18 mouse cellular contexts compared by ENCODE assay signal in genomic region chr16:10143166-10143565, GRCm38 (mm10). TPM values are rescaled to one million over a fixed set of nuclear protein-coding genes. Genes with fewer than 3 reads are reported as not detected.
"Had no signal": no experiment of that assay in that cellular context is flagged by ENCODE, and none has a peak within 500 bp of the region (broad histone marks: within the 10 kb centered on the region; RNA-seq: fewer than 3 reads in every experiment).

No protein-coding gene starts in this region.

- H3K27me3 ChIP-seq: intestine, embryonic 15.5 days; limb, embryonic 15.5 days; liver, embryonic 12.5 days; neural tube, embryonic 15.5 days had no signal

- H3K9me3 ChIP-seq: intestine, embryonic 15.5 days; limb, embryonic 15.5 days; liver, embryonic 12.5 days; midbrain, embryonic 10.5 days; neural tube, embryonic 15.5 days had no signal

- H3K36me3 ChIP-seq: intestine, embryonic 15.5 days; limb, embryonic 15.5 days; liver, embryonic 12.5 days; midbrain, embryonic 10.5 days; neural tube, embryonic 15.5 days had no signal

- H3K4me3 ChIP-seq: intestine, embryonic 15.5 days; left cerebral cortex, adult 2 months; limb, embryonic 15.5 days; liver, embryonic 12.5 days; midbrain, embryonic 10.5 days; myocyte; neural tube, embryonic 15.5 days had no signal

- H3K9ac ChIP-seq: intestine, embryonic 15.5 days; limb, embryonic 15.5 days; liver, embryonic 12.5 days; lung, embryonic 14.5 days; neural tube, embryonic 15.5 days had no signal

- H3K4me1 ChIP-seq: intestine, embryonic 15.5 days; limb, embryonic 15.5 days; liver, embryonic 12.5 days; midbrain, embryonic 10.5 days; neural tube, embryonic 15.5 days had no signal

- DNase-seq: lung, embryonic 14.5 days; lung, postnatal 10 days; lung, postnatal 4 days; midbrain, embryonic 14.5 days; right cerebral cortex, adult 18-20 months; right cerebral cortex, postnatal 25 days; thymus, postnatal 36 days had no signal

- H3K4me2 ChIP-seq: intestine, embryonic 15.5 days; limb, embryonic 15.5 days; liver, embryonic 12.5 days; lung, embryonic 14.5 days; neural tube, embryonic 15.5 days had no signal

- ATAC-seq: intestine, embryonic 15.5 days; liver, embryonic 12.5 days had no signal

- H3K27ac ChIP-seq: intestine, embryonic 15.5 days; left cerebral cortex, adult 2 months; limb, embryonic 15.5 days; liver, embryonic 12.5 days; midbrain, embryonic 10.5 days; neural tube, embryonic 15.5 days had no signal

RNA-seq across cellular contexts. Expression of gene Rpl39l, which starts 26.9 kb away (rescaled TPM):
- total RNA-seq: layer of hippocampus, postnatal 25 days; left cerebral cortex, adult 2 months; left cerebral cortex, postnatal 25 days had no signal
- polyA plus RNA-seq: intestine, embryonic 15.5 days; lung, embryonic 14.5 days; myocyte; neural tube, embryonic 11.5 days; small intestine, adult 2 months had no signal

RNA-seq across cellular contexts. Expression of gene Atf7ip2, which starts 49.3 kb away (rescaled TPM):
- total RNA-seq: layer of hippocampus, postnatal 25 days; left cerebral cortex, adult 2 months; left cerebral cortex, postnatal 25 days had no signal
- polyA plus RNA-seq: myocyte had no signal
